Mouse (Mus musculus) embryonic fibroblast, embryonic 13.5 days (primary cell): ENCODE measurements around the gene B3gntl1. TPM values are rescaled to one million over a fixed set of nuclear protein-coding genes. Genes with fewer than 3 reads are reported as not detected.

ENCODE experiments used
- H3K27ac ChIP-seq: 2 replicates; pipeline ENCODE4 v1.5.1; 2012; ENCODE audit warnings: low read length, control low read depth, inconsistent platforms; ENCODE audit not compliant: insufficient read depth
- H3K4me1 ChIP-seq: 2 replicates; pipeline ENCODE4 v1.6.1; 2011; ENCODE audit warnings: low read length; ENCODE audit not compliant: control insufficient read depth, insufficient read depth
- H3K4me3 ChIP-seq: 2 replicates; pipeline ENCODE4 v1.5.1; 2011; ENCODE audit warnings: mild to moderate bottlenecking, control low read depth, low read length; ENCODE audit not compliant: insufficient read depth
- CTCF ChIP-seq: IDR thresholded peaks from 2 replicates; pipeline ENCODE4 v1.5.1; 2011; ENCODE audit warnings: mild to moderate bottlenecking, control low read depth, low read length, moderate library complexity, borderline replicate concordance; ENCODE audit not compliant: insufficient read depth
- POLR2A ChIP-seq: IDR thresholded peaks from 2 replicates; pipeline ENCODE4 v1.6.1; 2011; ENCODE audit warnings: low read depth, mild to moderate bottlenecking, control low read depth, low read length, moderate library complexity
- polyA plus RNA-seq: library from polyadenylated mRNA; stranded (reverse); fragments of >200 nt; gene quantifications from 2 replicates; pipeline ENCODE4 v1.2.4, GENCODE M21; 2011; ENCODE audit warnings: low read depth; ENCODE audit not compliant: missing spikeins, insufficient read length

Gene B3gntl1
- polyA plus RNA-seq, 1 experiment: 5.3 TPM

- H3K4me1 ChIP-seq: no peaks in the 10 kb centered on the region
- H3K4me3 ChIP-seq: no peak overlapping the region
- TF ChIP-seq CTCF: no peak
- no peak for TF ChIP-seq POLR2A
- no peak overlapping the region for H3K27ac ChIP-seq
Observed at GRCm38 (mm10) chr11:121625007-121625406, 47.9 kb downstream of the B3gntl1 start.

- Histone ChIP-seq H3K4me1 (no peaks in the 10 kb centered on the region), H3K27ac (no peak overlapping the region), H3K4me3 (no peak overlapping the region)
- no peak for TF ChIP-seq POLR2A
- TF ChIP-seq CTCF: no peak
Observed at GRCm38 (mm10) chr11:121617371-121617770, 55.6 kb downstream of the B3gntl1 start.

- no peak for TF ChIP-seq CTCF
- no peak for TF ChIP-seq POLR2A
- Histone ChIP-seq H3K4me3 (no peak overlapping the region), H3K4me1 (no peaks in the 10 kb centered on the region), H3K27ac (no peak overlapping the region)
Observed at GRCm38 (mm10) chr11:121616501-121616900, 56.5 kb downstream of the B3gntl1 start.

GRCm38 (mm10) chr11:121615961-121616485 is 56.9 kb downstream of the B3gntl1 start:
- no peak for TF ChIP-seq CTCF
- Histone ChIP-seq H3K4me3 (no peak overlapping the region), H3K4me1 (no peaks in the 10 kb centered on the region), H3K27ac (no peak overlapping the region)

- no peak overlapping the region for H3K4me3 ChIP-seq
- TF ChIP-seq CTCF: no peak
- TF ChIP-seq POLR2A: no peak
- no peak overlapping the region for H3K27ac ChIP-seq
- no peaks in the 10 kb centered on the region for H3K4me1 ChIP-seq
Observed at GRCm38 (mm10) chr11:121610976-121611375, 62.0 kb downstream of the B3gntl1 start.

DNA sequence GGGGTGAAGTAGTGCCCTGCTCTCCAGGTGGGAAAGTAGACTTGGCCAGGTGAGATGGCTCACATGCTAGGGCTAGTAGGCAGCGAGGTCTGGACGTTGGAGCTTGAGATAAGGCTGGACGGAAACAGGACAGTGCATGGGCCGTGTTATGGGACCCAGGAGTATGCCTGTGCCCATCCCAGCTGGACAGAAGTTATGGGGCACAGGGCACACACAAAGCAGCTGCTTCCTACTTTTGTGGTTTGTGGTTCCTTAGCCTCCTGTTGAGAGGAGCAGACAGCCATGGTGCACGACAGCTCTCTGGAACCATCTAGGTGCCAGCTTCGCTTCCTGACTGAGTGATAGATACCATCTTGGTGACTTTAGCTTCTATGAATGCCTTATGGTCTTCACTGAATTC is 67.3 kb downstream of the B3gntl1 start:
- no peaks in the 10 kb centered on the region for H3K4me1 ChIP-seq
- H3K4me3 ChIP-seq: no peak overlapping the region

DNA sequence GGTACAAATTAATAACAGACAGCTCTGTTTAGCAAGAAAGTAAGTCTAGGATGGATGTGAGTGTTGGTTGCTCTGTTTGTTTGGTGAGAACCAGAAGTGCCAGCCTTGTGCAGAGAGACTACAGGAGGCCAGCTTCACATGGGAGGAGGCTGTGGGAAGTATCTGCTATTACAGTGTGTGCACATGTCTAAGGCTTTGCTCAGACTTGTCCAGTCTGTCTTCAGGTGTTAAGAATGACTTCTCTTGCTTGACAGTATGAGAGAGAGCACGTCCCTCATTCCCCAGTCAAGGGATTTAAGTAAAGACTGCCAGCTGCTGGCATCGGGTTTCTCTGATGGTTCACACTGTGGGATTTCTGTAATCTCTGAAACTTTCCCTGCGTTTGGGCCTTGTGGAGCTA is 71.5 kb downstream of the B3gntl1 start:
- Histone ChIP-seq H3K4me3 (no peak overlapping the region), H3K27ac (no peak overlapping the region)

More for the DNA sequence above, 67.3 kb downstream of the B3gntl1 start:
- TF ChIP-seq POLR2A (no peak), CTCF (no peak)
- no peak overlapping the region for H3K27ac ChIP-seq

DNA sequence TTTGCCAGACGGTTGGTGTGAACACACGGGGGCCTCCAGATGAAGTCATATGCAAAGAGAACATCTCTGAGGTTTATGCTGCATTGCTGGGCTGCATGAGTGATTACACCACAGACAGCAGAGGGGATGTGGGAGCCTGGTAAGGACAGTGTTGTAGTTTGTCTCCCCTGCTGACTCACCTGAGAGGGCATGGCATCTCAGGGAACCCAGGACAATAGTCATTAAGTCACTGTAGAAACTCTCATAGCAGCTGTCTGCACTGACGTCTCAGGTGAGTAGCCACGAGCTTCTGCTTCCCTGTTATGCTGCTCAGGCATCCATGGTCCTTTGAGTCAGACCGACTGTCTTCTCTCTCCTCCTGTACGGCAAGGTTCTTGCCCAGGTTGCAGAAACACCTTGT is 75.7 kb downstream of the B3gntl1 start:
- H3K4me3 ChIP-seq: no peak overlapping the region
- no peak overlapping the region for H3K27ac ChIP-seq
- no peaks in the 10 kb centered on the region for H3K4me1 ChIP-seq
- TF ChIP-seq POLR2A (no peak), CTCF (no peak)

More for the DNA sequence above, 71.5 kb downstream of the B3gntl1 start:
- H3K4me1 ChIP-seq: no peaks in the 10 kb centered on the region
- TF ChIP-seq POLR2A (no peak), CTCF (no peak)

DNA sequence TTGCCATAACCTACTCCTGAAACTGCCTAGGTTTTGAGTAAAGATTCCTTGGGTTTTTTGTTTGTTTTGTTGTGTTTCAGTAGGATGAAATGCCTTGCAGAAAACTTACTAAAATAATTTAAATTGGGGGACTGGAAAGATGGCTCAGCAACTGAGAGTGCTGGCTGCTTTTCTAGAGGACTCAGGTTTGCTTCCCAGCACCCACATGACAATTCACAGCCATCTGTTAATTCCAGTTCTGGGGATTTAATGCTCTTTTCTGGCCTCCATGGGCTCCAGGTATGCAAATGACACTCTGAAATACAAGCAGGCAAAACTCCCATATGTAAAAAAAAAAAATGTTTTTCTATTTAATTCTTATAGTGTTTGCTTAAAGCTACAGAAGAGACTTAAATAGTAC is 91.1 kb downstream of the B3gntl1 start:
- Histone ChIP-seq H3K4me3 (no peak overlapping the region), H3K4me1 (no peaks in the 10 kb centered on the region), H3K27ac (no peak overlapping the region)
- TF ChIP-seq POLR2A: no peak
- TF ChIP-seq CTCF: no peak

Other genes starting within 250 kb of the B3gntl1 start
- gene Fn3k, start 238.2 kb downstream of the B3gntl1 start, polyA plus RNA-seq: not detected in 2 replicates
- 41.0 and 43.2 TPM in 2 replicates for gene Tbcd, start 221.2 kb downstream of the B3gntl1 start, polyA plus RNA-seq
- 0.35 TPM in 1 of 2 replicates, not detected in the other for gene Zfp750, start 153.8 kb downstream of the B3gntl1 start, polyA plus RNA-seq
- 26.3 and 29.4 TPM in 2 replicates for gene Metrnl, start 28.4 kb upstream of the B3gntl1 start, polyA plus RNA-seq
- not detected in 2 replicates for gene Ptchd3, start 157.1 kb upstream of the B3gntl1 start, polyA plus RNA-seq